Mouse (Mus musculus) central nervous system, embryonic 11.5 days (tissue): Measurements from ENCODE around the gene Meig1. TPM values are rescaled to one million over a fixed set of nuclear protein-coding genes. Genes with fewer than 3 reads are reported as not detected.

Experiments used
- polyA plus RNA-seq: library from polyadenylated mRNA; depleted of rRNA; stranded (reverse); fragments of >200 nt; gene quantifications from 2 replicates; pipeline ENCODE4 v1.2.3, GENCODE M21; 2012; rRNA removed

The Meig1 gene
- polyA plus RNA-seq, result 0.17 and 0.47 TPM in 2 replicates

DNA sequence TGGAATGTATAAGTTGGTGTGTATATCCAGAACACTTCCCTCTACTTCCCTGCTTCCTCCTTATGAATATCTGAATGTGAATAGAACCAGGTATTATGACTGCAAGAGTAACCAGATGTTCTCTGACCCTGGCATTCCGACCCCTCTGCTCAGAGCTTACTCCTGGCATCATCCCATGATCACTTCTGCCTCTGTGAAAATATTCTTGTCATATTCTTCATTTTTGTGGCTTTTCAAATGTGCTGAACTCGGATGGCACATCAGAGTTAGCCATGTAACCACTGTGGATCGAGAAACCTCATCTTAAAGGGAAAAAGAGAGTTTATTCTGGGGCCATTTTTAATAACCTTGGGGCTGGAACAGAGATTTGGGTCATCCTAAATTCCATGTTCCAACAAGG is at the start of gene Meig1:
TSS of gene Meig1 (minus strand) at position 101 of the 400 bp plus-strand sequence.

DNA sequence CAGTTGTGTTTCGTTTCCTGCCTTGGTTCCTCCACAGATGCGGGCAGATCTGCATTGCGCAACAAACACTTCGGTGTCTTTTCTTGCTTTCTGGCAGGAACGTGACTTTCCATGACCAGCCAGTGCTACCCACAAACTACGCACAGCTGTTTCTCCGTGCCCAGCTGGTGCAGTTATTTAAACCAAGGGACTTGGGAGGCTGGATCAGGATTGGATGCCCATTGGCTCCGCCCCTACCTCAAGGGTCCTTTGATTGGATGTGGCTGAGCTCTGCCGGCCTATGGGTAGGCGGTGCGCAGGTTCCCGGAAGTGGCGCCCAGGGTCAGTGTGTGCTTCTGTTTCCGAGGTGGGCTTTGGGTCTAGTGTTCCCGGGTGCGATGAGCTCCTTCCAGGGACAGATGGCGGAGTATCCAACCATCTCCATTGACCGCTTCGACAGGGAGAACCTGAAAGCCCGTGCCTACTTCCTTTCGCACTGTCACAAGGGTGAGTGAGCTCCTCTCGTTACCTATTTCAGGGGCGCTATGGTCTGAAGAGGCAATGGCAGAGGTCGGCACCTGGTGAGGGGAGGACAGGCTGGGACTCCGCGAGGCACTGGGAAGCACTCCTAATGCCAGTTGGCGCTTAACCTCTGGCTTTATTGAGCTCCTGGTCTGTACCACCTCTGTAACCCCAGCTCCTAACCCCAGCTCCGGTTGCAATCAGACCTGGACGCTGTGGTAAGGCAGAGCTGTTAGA is 1.6 kb upstream of the Meig1 start, which contains the start of gene Dclre1c:
TSS of gene Dclre1c (plus strand) at position 291 of the 738 bp plus-strand sequence.

DNA sequence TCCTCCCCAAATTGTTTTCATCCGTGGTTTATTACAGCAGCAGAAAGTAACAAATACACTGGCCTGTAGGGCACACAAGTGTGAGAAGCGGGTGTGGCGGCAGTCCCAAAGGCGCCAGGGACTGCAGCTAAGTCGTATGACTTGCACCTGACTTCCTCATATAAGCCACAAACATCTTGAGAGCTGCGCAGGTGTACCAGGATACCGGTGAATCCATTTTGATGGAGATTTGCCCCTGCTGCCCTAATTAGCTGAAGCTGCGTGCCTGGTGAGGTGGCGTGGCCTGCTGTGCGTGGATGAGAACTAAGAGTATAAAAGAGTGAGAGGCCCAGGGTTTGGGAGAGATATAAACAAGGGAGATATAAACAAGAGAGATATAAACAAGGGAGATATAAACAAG is 25.3 kb downstream of the Meig1 start, which contains the start of gene Olah:
TSS of gene Olah (minus strand) at position 101 of the 400 bp plus-strand sequence.

Other genes with a start within 250 kb of the Meig1 start
- gene Nmt2, start 138.4 kb downstream of the Meig1 start, polyA plus RNA-seq, result 19.0 and 24.8 TPM in 2 replicates
- gene Rpp38, start 90.0 kb downstream of the Meig1 start, polyA plus RNA-seq, result 15.8 and 16.1 TPM in 2 replicates
- 0.29 and 0.49 TPM in 2 replicates for gene Acbd7, start 86.5 kb downstream of the Meig1 start, polyA plus RNA-seq
- not detected in 2 replicates for gene Olah, start 25.4 kb downstream of the Meig1 start, polyA plus RNA-seq
- gene Dclre1c, start 1.5 kb upstream of the Meig1 start, polyA plus RNA-seq, result 9.1 and 11.5 TPM in 2 replicates
- 21.6 and 23.6 TPM in 2 replicates for gene Suv39h2, start 52.4 kb upstream of the Meig1 start, polyA plus RNA-seq
- 5.7 and 7.0 TPM in 2 replicates for gene Gm45902, start 90.1 kb upstream of the Meig1 start, polyA plus RNA-seq
- gene Hspa14, start 90.2 kb upstream of the Meig1 start, polyA plus RNA-seq, result 81.3 and 98.4 TPM in 2 replicates
- 0.47 and 0.66 TPM in 2 replicates for gene Cdnf, start 90.4 kb upstream of the Meig1 start, polyA plus RNA-seq
- gene Fam107b, start 147.8 kb upstream of the Meig1 start, polyA plus RNA-seq, result 35.0 and 44.5 TPM in 2 replicates